Mouse (Mus musculus): ENCODE measurements around the gene Adgre5.

Adgre5 gene

GRCm38 (mm10) chr8:83698661-83699453 is 42.3 kb downstream of the Adgre5 start, which contains the start of gene Pkn1:
Pkn1 (minus strand) TSS chr8:83699179.
- in situ Hi-C loops (cut with MboI; ENCODE audit: unreplicated experiment in 2 of 2) = no loop called here

DNA sequence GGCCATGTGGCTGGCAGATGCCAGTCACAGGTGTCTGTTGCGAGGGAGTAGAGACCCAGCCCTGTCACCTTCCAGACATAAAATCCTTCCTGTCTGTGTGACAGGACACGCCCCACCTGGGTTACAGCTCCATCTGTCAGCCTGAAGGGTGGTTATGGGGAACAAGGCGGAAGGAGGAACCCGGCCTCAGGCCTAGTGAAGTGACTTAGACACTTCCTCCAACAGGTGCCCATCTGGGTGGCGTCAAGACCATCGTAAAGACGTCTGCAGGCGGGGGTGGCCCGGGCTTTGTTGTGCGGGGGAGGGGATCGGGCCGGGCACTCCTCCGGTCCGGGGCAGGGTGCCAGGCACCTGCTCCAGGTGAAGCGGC is 42.9 kb downstream of the Adgre5 start:
- in situ Hi-C loops (cut with MboI; ENCODE audit: unreplicated experiment in 2 of 2) = no loop called here

DNA sequence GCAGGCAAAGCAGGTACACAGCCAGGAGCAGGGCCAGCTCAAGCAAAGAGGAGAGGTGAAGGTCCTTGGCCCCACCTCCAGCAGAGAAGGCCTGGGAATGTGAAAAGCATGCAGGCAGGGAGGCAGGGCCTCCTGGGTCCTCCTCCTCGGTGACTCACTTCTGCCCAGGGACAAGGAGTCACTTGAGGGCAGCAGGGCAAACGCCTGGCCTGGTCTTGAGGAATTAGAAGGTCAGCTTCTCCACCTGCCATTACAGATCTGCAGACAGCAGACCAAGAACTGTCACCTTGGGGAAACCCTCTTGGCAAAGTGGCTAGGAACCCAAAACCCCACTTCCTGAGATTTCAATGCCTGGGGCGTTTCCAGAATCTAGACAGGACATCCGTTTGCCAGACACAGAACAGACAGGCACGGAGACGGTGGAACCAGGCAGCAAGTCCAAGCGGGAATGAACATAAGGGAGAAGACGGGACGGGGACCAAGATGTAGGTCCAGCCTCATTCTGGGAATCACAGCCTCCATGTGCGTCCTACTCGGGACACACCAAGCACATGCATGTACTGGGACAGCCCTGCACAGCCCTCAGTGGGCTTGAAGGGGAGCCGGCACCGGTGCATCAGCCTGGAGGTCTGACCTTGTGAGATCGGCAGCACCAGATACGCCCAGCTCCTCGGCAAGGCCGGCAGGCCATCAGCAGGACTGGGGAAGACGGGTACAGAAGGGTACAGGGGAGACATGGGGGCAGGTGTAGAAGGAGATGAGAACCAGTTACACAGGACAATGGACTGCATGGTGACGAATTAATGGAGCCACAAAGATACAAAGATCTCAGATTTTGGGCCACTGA is 43.5 kb downstream of the Adgre5 start:
- in situ Hi-C loops (cut with MboI; ENCODE audit: unreplicated experiment in 2 of 2) = no loop called here

DNA sequence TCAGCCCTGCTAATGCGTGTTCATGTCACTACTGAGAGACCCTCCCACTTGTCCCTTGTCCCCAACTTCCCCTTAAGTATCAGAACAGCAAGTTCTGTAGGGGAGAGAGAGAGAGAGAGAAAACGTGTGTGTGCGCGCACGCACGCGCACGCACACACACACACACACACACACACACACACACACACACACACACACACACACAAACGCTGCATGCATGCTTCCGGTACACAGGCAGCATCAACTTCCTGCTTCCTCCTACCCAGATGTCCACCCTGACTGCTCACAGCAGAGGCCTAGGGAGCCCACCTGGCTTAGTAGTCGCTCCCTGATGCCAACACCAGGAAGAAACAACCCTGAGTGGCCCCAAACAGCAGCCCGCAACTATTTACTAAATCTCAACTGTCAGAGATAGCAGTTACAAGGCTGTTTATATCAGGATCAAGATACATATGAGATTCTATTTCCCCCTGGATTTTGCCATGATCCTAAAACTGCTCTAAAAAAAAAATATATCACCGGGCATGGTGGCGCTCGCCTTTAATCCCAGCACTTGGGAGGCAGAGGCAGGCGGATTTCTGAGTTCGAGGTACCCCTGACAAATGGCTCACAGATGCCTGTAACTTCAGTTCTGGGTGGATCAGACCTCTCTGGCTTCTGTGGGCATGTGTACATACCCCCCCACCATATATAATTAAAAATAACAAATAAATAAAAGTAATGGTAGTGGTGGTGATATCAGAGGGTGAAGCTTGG is 45.6 kb downstream of the Adgre5 start:
- in situ Hi-C loops (cut with MboI; ENCODE audit: unreplicated experiment in 2 of 2) = no loop called here

GRCm38 (mm10) chr8:83694369-83695160 is 46.6 kb downstream of the Adgre5 start:
- in situ Hi-C loops (cut with MboI; ENCODE audit: unreplicated experiment in 2 of 2) = no loop called here

DNA sequence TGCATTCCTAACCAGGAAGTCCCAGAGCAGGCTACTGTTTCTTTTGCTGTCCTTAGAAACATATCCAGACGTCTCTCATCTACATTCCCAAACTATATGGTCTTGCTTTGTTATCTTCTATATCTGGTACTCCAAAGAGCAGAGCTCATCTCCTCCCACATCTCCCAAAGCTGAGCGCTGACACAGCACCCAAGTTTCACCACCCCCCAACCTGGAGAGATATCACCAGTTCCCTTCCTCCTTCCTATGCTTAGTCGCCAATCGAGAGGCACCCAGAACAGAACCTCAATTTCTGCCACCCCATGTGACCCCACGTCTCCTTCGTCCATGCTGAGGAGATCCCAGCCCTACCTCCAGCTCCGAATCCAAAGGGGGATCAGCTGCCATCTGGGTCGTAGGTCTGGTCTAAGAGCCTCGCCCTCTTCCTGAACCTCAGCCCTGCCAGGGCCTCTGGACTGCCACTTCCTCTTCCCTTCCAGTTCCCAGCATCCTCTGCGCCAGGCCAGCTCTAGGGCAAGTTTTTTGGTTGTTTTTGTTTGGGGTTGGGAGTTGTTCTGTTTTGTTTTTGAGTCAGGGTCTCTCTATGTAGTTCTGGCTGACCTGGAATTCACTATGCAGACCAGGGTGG is 47.4 kb downstream of the Adgre5 start:
- in situ Hi-C loops (cut with MboI; ENCODE audit: unreplicated experiment in 2 of 2) = no loop called here

DNA sequence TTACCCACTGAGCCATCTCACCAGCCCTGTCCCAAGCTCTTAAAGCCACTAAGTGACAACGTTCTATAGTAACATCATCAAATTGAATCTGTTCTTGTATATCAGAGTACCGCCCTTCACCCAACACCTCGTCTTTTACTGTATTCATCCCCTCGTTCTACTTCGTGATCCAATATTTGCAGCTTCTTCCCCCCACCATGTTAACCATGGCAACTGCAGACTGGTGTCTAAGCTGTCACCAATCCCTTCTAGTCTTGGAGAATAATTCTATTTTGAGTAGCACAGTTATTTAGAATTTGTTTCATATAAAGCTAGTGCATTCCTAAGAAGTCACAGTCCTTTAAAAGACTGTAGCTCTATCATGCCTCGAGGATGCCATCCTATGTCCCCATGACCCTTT is 51.9 kb downstream of the Adgre5 start:
- in situ Hi-C loops (cut with MboI; ENCODE audit: unreplicated experiment in 2 of 2) = no loop called here

GRCm38 (mm10) chr8:83684517-83684916 is 56.6 kb downstream of the Adgre5 start:
- in situ Hi-C loops (cut with MboI; ENCODE audit: unreplicated experiment in 2 of 2) = no loop called here

GRCm38 (mm10) chr8:83681099-83681498 is 60.0 kb downstream of the Adgre5 start:
- in situ Hi-C loops (cut with MboI; ENCODE audit: unreplicated experiment in 2 of 2) = no loop called here

DNA sequence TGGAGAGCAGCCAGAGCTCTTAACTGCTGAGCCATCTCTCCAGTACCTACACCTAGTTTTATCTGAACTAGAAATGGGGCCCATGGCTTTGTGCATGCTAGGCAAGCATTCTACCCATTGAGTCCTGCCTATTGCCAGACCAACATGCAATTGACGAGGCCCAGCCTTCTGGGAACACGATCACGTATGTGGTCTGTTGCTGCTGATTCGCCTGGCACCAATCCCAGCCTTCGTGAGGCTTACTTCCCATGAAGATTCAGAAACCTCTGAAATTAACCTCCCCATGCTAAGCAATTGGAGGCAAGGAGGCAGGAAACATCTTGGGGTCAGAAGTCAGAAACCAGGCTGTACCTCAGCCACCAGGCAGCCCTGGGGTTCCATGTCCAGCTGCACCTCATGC is 60.5 kb downstream of the Adgre5 start:
- in situ Hi-C loops (cut with MboI; ENCODE audit: unreplicated experiment in 2 of 2) = no loop called here

GRCm38 (mm10) chr8:83679866-83680265 is 61.3 kb downstream of the Adgre5 start:
- in situ Hi-C loops (cut with MboI; ENCODE audit: unreplicated experiment in 2 of 2) = no loop called here

DNA sequence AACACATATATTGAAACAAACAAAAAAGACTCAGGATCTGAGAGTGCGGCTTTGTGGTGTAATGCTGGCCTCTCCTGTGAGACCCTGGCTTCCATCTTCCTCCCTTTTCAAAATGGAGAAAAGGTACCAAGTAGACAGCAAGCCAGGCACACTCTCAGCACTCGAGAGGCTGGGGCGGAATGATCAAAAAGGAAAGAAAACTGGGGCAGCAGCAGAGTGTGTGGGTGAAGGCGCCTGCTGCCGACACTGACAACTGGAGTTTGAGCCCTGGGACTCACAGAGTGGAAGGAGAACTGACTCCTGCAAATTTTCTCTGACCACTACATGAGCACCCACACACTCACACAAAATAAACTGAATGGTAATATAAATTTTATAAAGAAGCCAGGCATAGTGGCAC is 66.6 kb downstream of the Adgre5 start:
- in situ Hi-C loops (cut with MboI; ENCODE audit: unreplicated experiment in 2 of 2) = no loop called here

All from v-Abl transformed pro-B cells (cell line).